21 mouse cellular contexts compared by ENCODE assay signal in genomic region chr12:83495248-83495960, GRCm38 (mm10). TPM values are rescaled to one million over a fixed set of nuclear protein-coding genes. Genes with fewer than 3 reads are reported as not detected.
DNase-seq lines count a peak whose midpoint lies in the region; ATAC-seq and TF ChIP-seq lines count a peak whose summit lies in the region.
"Had no signal": no experiment of that assay in that cellular context is flagged by ENCODE, and none has a peak within 500 bp of the region (broad histone marks: within the 10 kb centered on the region; RNA-seq: fewer than 3 reads in every experiment).

No protein-coding gene starts in this region.

- ATAC-seq in kidney, embryonic 15.5 days (replicated peaks; ENCODE audit: low FRiP score): 0 out of 2 replicates have a peak, but pooled peaks have one; percentile 15
- ATAC-seq: forebrain, embryonic 14.5 days; intestine, embryonic 15.5 days had no signal

- peak; percentile 8 for TF ChIP-seq CTCF in gastrocnemius, adult 2 months (IDR thresholded peaks at IDR 0.05)

- H3K4me2 ChIP-seq in kidney, embryonic 15.5 days: no peak overlapping the region
- H3K4me2 ChIP-seq: embryonic facial prominence, embryonic 15.5 days; heart, embryonic 11.5 days; heart, embryonic 15.5 days; hindbrain, embryonic 14.5 days; intestine, embryonic 15.5 days had no signal

- no peak overlapping the region for H3K9ac ChIP-seq in kidney, embryonic 15.5 days
- H3K9ac ChIP-seq: embryonic facial prominence, embryonic 15.5 days; heart, embryonic 15.5 days; hindbrain, embryonic 14.5 days; intestine, embryonic 15.5 days had no signal

- intact Hi-C loops in gastrocnemius, adult 2 months (cut with DNase I): no loop called here
- intact Hi-C loops in gastrocnemius, postnatal 36 days (cut with DNase I): loop anchor here (5.0 kb wide), 1 partner anchor 1613 kb away; no protein-coding TSS in a partner anchor
- intact Hi-C loops in gastrocnemius, postnatal 14 days (cut with DNase I; ENCODE audit: low total_unique reads): no loop called here

- 63% methylated on average over 4 of the region's 4 CpGs for WGBS in kidney, embryonic 15.5 days

- H3K27ac ChIP-seq in gastrocnemius, adult 2 months: peak overlapping the region; percentile 88
- 0 out of 2 replicates have a peak overlapping the region, but pooled peaks have one; percentile 14 for H3K27ac ChIP-seq in kidney, embryonic 15.5 days
- H3K27ac ChIP-seq: embryonic facial prominence, embryonic 15.5 days; forebrain, embryonic 10.5 days; heart, embryonic 15.5 days; hindbrain, embryonic 10.5 days; hindbrain, embryonic 14.5 days; intestine, embryonic 15.5 days had no signal

- DNase-seq in gastrocnemius, adult 2 months: peak; percentile 75
- no peak for DNase-seq in gastrocnemius, postnatal 36 days
- no peak for DNase-seq in kidney, adult 18-20 months
- peak; percentile 29 for DNase-seq in gastrocnemius, postnatal 14 days
- DNase-seq in skeletal muscle tissue, adult 2 months (ENCODE audit: low read depth, low spot score): peak; percentile 83
- no peak for DNase-seq in embryo, embryonic 11 days
- DNase-seq: adrenal gland, postnatal 10 days; cerebellum, adult 11-12 months; cerebellum, adult 9-10 months; cerebellum, postnatal 36 days; kidney, adult 2 months had no signal

- H3K27me3 ChIP-seq in kidney, embryonic 15.5 days: no peaks in the 10 kb centered on the region
- H3K27me3 ChIP-seq: embryonic facial prominence, embryonic 15.5 days; heart, embryonic 15.5 days; intestine, embryonic 15.5 days had no signal

- peaks cover 15% of the 10 kb centered on the region for H3K4me1 ChIP-seq in kidney, embryonic 15.5 days
- H3K4me1 ChIP-seq: embryonic facial prominence, embryonic 15.5 days; heart, embryonic 15.5 days; intestine, embryonic 15.5 days had no signal

- no peak overlapping the region for H3K4me3 ChIP-seq in gastrocnemius, adult 2 months
- H3K4me3 ChIP-seq in kidney, embryonic 15.5 days (replicated peaks): no peak overlapping the region
- H3K4me3 ChIP-seq: embryonic facial prominence, embryonic 15.5 days; erythroblast, embryonic 14.5 days; forebrain, embryonic 10.5 days; heart, embryonic 15.5 days; hindbrain, embryonic 10.5 days; intestine, embryonic 15.5 days had no signal

- H3K36me3 ChIP-seq in kidney, embryonic 15.5 days: no peaks in the 10 kb centered on the region
- H3K36me3 ChIP-seq: embryonic facial prominence, embryonic 15.5 days; forebrain, embryonic 10.5 days; heart, embryonic 15.5 days; hindbrain, embryonic 10.5 days; intestine, embryonic 15.5 days had no signal

- no peaks in the 10 kb centered on the region for H3K9me3 ChIP-seq in kidney, embryonic 15.5 days (replicated peaks)
- H3K9me3 ChIP-seq: heart, embryonic 15.5 days; intestine, embryonic 15.5 days had no signal

RNA-seq across cellular contexts. Expression of gene Dpf3, which starts 7.9 kb away (rescaled TPM):
- 10 to 100 TPM; 22.5 to 26.3 TPM for total RNA-seq in gastrocnemius, adult 2 months (2021)
- 10 to 100 TPM; 15.9 to 20.0 TPM for total RNA-seq in gastrocnemius, postnatal 36 days (2021)
- polyA plus RNA-seq in kidney, embryonic 15.5 days (2015; fragmentation: Nextera tagmentation; extraction: Ambion mirVana): 14.8 and 14.9 TPM in 2 replicates
- total RNA-seq in gastrocnemius, postnatal 14 days (2021): 10 to 100 TPM; 18.7 to 19.5 TPM

RNA-seq across cellular contexts. Expression of gene Dcaf4, which starts 24.9 kb away (rescaled TPM):
- total RNA-seq in gastrocnemius, adult 2 months (2021): 10 to 100 TPM; 18.0 to 24.5 TPM
- total RNA-seq in gastrocnemius, postnatal 36 days (2021): 10 to 100 TPM; 20.3 to 20.7 TPM
- 27.6 and 30.8 TPM in 2 replicates for polyA plus RNA-seq in kidney, embryonic 15.5 days (2015; fragmentation: Nextera tagmentation; extraction: Ambion mirVana)
- total RNA-seq in gastrocnemius, postnatal 14 days (2021): 10 to 100 TPM; 21.2 to 25.8 TPM

Comparison
In these comparisons a context has a peak if more than half of its experiments do, and no peak if none do; other contexts are left out.
1. DNase-seq: peak in gastrocnemius, adult 2 months (single experiment), gastrocnemius, postnatal 14 days (single experiment) and skeletal muscle tissue, adult 2 months (single experiment); none in gastrocnemius, postnatal 36 days (0 of 2), kidney, adult 18-20 months (single experiment) and embryo, embryonic 11 days (single experiment).